Mouse (Mus musculus) forebrain, embryonic 15.5 days (tissue): Measurements from ENCODE around the gene Fam166a. TPM values are rescaled to one million over a fixed set of nuclear protein-coding genes. Genes with fewer than 3 reads are reported as not detected.

Source experiments
- ATAC-seq: fragments of 200-750 bp; cut with Nextera tagmentation; replicated peaks from 2 replicates; pipeline ENCODE4 v1.8.0; 2017; ENCODE audit warnings: mild to moderate bottlenecking, moderate TSS enrichment, moderate library complexity
- H3K27ac ChIP-seq: fragments of 300-500 bp; sonication (generic); replicated peaks from 2 replicates; pipeline ENCODE4 v1.5.1; 2015; ENCODE audit warnings: mild to moderate bottlenecking, inconsistent platforms
- H3K27me3 ChIP-seq: fragments of 300-500 bp; sonication (generic); 2 replicates; pipeline ENCODE4 v1.6.1; 2015; ENCODE audit warnings: inconsistent platforms
- H3K36me3 ChIP-seq: fragments of 300-500 bp; sonication (generic); 2 replicates; pipeline ENCODE4 v1.6.1; 2015; ENCODE audit warnings: mild to moderate bottlenecking, inconsistent platforms
- H3K4me1 ChIP-seq: fragments of 300-500 bp; sonication (generic); 2 replicates; pipeline ENCODE4 v1.6.1; 2015; ENCODE audit warnings: inconsistent platforms
- H3K4me2 ChIP-seq: fragments of 300-500 bp; sonication (generic); replicated peaks from 2 replicates; pipeline ENCODE4 v1.6.1; 2015; ENCODE audit warnings: mild to moderate bottlenecking, inconsistent platforms
- H3K4me3 ChIP-seq: fragments of 300-500 bp; sonication (generic); 2 replicates; pipeline ENCODE4 v1.5.1; 2015; ENCODE audit warnings: mild to moderate bottlenecking, inconsistent platforms
- H3K9ac ChIP-seq: fragments of 300-500 bp; sonication (generic); replicated peaks from 2 replicates; pipeline ENCODE4 v1.6.1; 2015; ENCODE audit warnings: mild to moderate bottlenecking, inconsistent platforms
- H3K9me3 ChIP-seq: fragments of 300-500 bp; sonication (generic); 2 replicates; pipeline ENCODE4 v1.6.1; 2016; ENCODE audit warnings: inconsistent platforms
- WGBS: fragments of 180-500 bp; shearing (Covaris S2); methylation state at CpG from one replicate; pipeline ENCODE4 v1.1.7; 2015; ENCODE audit warnings: mixed read lengths; 5-methylcytosine and 5-hydroxymethylcytosine counted together
- polyA plus RNA-seq: library from polyadenylated mRNA; unstranded; fragments of >200 nt; fragmentation: Nextera tagmentation; extraction: Ambion mirVana; gene quantifications from 2 replicates; pipeline ENCODE4 v1.2.1, GENCODE M21; 2015

The Fam166a gene
- polyA plus RNA-seq, 1 experiment from 2014 or later = not detected

DNA sequence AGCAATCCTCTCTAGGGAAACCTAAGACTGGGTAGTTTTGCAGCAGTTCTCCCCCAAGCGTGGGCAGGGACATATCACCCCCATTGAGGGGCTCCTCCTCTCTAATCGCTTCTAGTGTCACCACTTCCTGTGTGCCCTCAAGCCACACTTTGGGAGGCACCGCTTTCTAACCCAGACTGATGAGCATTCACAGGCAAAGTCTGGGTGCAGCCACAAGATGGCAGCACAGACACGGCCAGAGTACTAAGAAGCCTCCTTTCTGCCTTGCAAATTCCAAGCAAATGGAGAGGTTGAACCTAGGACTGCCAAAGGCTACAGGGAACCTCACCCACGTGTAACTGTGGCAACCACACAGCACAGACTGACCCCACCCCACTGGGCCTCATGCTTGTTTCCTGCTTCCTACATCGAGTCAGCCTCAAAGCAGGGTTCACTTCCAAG is 25.2 kb upstream of the Fam166a start:
- H3K9me3 ChIP-seq = no peaks in the 10 kb centered on the region
- H3K4me2 ChIP-seq = no peak overlapping the region
- H3K4me1 ChIP-seq = 0 out of 2 replicates have a peak, but pooled peaks cover 3% of the 10 kb centered on the region
- H3K27me3 ChIP-seq = peaks cover 29% of the 10 kb centered on the region
- 6% methylated on average over 6 of the region's 6 CpGs for WGBS
- no peak overlapping the region for H3K9ac ChIP-seq
- no peak overlapping the region for H3K4me3 ChIP-seq
- peak; percentile 85 for ATAC-seq
- H3K27ac ChIP-seq = no peak overlapping the region
- no peaks in the 10 kb centered on the region; the same call in 1 of the 2 replicates for H3K36me3 ChIP-seq

DNA sequence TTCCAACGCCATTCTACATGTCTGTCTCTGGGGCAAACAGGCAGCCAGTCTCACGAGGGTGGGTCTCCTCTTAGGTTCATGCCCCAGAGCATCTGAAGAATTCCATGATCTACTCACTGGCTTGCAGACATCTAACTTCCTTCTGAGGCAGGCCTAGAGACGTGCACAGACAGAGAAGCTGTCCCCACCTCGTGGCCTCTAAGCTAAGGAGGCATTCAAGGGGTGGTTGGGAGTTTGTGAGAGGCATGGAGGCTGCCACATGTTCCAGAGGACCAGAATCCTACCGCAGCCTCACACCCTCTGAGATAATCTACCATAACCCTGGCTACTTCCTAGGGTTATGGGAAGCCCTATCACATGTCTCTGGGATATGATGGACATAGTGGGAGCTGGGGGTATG is 24.5 kb upstream of the Fam166a start:
- Histone ChIP-seq H3K4me2 (no peak overlapping the region), H3K9me3 (no peaks in the 10 kb centered on the region), H3K27me3 (peaks cover 29% of the 10 kb centered on the region), H3K27ac (no peak overlapping the region), H3K4me1 (0 out of 2 replicates have a peak, but pooled peaks cover 3% of the 10 kb centered on the region), H3K9ac (no peak overlapping the region), H3K4me3 (no peak overlapping the region), H3K36me3 (peaks cover 2% of the 10 kb centered on the region; the same call in 1 of the 2 replicates)
- 84% methylated on average over 5 of the region's 5 CpGs for WGBS
- no peak for ATAC-seq

DNA sequence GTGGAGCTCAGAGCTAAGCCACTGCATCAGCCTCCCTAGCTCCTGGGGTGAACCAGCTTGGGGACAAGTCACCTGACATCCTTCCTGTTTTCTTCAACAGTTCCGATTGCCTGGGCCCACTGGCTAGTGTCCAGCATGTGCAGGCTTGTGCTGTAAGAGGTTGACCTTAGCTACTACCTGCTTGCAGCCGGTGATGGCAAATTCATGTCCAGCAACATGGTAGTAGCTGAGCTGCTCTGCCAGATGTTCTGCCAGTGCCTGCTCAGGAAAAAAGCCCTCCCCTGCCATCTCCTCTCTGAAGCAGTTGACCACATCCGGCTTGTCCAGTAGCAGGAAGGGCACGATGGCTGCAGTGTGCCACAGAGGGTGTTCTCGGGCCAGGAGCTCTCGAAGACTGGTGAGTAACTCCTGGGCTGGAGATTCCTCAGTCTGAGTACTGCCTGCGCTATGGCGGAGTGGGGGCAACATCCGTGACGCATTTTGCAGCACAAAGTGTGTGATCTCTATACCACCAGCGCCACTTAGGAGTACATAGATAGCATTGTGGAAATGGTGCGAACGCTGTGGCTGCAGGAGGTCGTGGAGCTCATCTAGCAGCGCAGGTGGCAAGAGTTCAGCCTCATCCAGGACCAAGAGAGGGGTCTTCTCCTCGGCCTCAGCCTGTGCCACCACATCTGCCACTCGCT is 23.9 kb upstream of the Fam166a start:
- Histone ChIP-seq H3K9me3 (no peaks in the 10 kb centered on the region), H3K4me3 (no peak overlapping the region), H3K4me2 (no peak overlapping the region), H3K4me1 (0 out of 2 replicates have a peak, but pooled peaks cover 3% of the 10 kb centered on the region), H3K27ac (no peak overlapping the region), H3K27me3 (peaks cover 29% of the 10 kb centered on the region), H3K36me3 (peaks cover 6% of the 10 kb centered on the region), H3K9ac (no peak overlapping the region)
- no peak for ATAC-seq
- 88% methylated on average over 17 of the region's 17 CpGs for WGBS

DNA sequence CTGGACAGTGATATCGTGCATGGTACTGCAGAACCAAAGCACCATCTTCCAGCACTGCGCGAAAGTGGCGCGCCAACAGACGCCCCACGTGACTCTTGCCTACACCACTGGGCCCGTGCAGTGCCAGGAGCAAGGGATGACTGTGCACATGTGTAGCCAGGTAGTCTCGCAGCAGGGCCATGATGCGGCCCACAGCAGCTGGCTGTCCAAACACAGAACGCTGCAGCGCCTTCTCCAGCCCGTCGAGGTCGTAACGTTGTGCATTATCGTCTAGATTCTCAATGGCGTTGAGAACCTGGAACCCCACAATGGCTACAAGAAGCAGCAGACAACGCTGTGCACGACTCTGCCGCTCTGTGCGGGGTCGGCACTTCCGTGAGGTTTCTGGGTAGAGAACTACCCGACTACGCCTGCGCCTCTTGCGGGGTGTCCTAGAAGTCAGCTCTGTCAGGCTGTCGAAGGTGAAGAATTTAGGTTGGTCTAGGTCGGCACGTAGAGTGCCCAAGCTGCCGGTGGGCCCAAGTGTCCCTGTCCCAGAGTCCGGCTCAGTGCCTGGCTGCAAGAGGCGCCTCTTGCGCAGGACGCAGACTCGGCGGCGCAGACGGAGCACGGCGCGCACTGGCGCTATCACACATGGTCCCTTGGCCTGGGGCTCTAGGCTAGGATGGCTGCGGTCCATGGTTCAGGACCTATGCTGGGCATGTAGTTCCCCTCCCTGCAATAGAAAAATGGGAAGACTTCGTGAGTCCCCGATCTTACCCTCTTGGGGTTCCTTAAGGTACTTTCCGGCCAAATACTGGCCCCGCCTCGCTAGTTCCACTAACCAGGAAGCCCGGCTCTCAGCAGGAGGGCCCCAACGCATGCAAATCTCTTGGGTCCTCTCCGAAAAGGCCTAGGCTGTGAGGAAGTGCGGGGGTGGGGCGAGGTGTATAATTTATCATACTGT is 23.1 kb upstream of the Fam166a start:
- Histone ChIP-seq H3K27me3 (peaks cover 29% of the 10 kb centered on the region), H3K36me3 (peaks cover 14% of the 10 kb centered on the region), H3K4me2 (no peak overlapping the region), H3K27ac (no peak overlapping the region), H3K9me3 (no peaks in the 10 kb centered on the region), H3K9ac (no peak overlapping the region), H3K4me1 (0 out of 2 replicates have a peak, but pooled peaks cover 3% of the 10 kb centered on the region), H3K4me3 (no peak overlapping the region)
- 23% methylated on average over 55 of the region's 55 CpGs for WGBS
- ATAC-seq = no peak

DNA sequence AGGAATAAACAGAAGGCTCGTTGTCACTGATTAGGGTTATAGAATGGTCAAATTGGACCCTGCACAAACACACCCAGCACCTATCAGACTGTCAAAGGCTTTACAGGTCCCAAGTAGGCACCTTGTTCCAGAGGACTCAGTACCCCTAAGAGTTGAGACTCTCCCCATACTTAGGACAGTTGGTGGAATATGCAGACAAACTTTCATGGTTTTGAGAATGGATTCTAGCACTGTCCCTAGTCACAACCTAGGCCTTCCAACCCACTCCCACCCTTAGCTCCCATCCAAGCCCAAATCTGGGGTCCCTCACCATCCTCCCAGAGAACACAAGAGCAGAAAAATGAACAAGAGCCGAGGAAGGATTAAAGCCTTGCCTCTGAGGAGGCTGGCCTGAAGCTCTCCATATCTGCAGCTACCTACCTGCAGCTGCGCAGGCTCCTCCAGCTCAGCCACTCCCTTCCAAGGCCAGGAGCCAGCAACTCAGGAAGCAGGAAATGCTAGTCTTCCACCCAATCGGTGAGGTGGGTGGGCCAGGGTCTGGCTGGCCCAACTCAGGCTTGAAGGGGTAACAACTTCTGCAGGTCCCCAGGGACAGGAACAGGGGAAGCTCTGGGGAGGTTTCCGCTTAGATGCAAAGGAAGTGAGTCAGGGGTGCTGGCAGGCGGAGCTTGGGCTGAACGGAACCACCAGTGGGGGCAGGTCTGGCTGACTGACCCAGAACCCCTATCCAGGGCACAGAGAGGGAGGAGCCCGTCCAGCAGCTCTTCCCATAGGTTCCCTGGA is 22.2 kb upstream of the Fam166a start, which contains the start of gene Tor4a:
TSS of gene Tor4a (minus strand) at position 715 of the 783 bp plus-strand sequence.
- H3K4me2 ChIP-seq = no peak within 1 kb of the TSS

DNA sequence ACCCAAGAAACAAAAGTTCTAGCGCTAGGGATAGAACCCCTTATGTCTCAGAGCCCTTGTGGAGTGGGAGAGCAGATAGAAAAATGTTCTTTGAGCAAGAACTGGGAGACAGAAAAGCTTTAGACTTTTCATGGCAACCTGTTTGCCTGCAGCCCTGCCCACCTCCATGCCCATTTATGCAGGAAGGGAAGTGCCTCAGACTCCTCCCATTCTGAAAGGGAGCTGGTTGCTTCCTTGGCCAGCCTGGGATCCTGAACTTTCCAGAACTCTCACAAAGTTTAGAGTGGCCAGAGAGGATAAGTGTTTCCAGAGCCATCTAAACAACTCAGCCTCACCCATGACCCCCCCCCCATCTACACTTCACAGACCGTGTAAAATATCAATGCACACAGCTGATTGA is 21.4 kb upstream of the Fam166a start:
- ATAC-seq = no peak
- Histone ChIP-seq H3K9me3 (no peaks in the 10 kb centered on the region), H3K9ac (no peak overlapping the region), H3K27ac (no peak overlapping the region), H3K4me2 (no peak overlapping the region), H3K4me1 (0 out of 2 replicates have a peak, but pooled peaks cover 3% of the 10 kb centered on the region), H3K4me3 (no peak overlapping the region), H3K27me3 (peaks cover 29% of the 10 kb centered on the region), H3K36me3 (peaks cover 29% of the 10 kb centered on the region)
- 12% methylated on average over 2 of the region's 2 CpGs for WGBS

More for the DNA sequence above, 22.2 kb upstream of the Fam166a start, which contains the start of gene Tor4a:
- peaks cover 29% of the 10 kb centered on the region for H3K27me3 ChIP-seq
- 0 out of 2 replicates have a peak, but pooled peaks cover 3% of the 10 kb centered on the region for H3K4me1 ChIP-seq
- no peak for ATAC-seq
- no peak within 1 kb of the TSS for H3K9ac ChIP-seq
- peaks cover 23% of the 10 kb centered on the region for H3K36me3 ChIP-seq
- no peak within 1 kb of the TSS for H3K27ac ChIP-seq
- H3K4me3 ChIP-seq = no peak within 1 kb of the TSS
- 15% methylated on average over 8 of the region's 8 CpGs for WGBS
- H3K9me3 ChIP-seq = no peaks in the 10 kb centered on the region

DNA sequence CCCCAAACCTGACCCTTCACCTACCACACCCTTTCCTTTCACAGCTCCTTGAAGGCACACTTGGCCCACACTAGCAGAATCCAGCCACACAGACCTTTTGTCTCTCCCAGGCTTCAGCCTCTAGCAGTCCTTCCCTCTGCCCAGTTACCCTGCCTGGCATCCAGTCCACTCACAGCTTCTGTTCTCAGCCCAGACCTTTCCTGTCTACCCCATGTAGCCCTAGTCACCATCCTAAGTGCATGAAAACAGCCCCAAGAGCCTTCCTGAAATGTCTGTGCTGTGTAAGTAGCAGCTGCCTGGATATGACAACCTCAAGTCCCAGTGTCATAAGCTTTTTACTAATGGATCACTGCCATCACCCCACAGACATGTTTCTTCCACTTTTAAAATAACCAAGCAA is 20.6 kb upstream of the Fam166a start:
- 0 out of 2 replicates have a peak, but pooled peaks cover 3% of the 10 kb centered on the region for H3K4me1 ChIP-seq
- no peak for ATAC-seq
- H3K27ac ChIP-seq = no peak overlapping the region
- H3K36me3 ChIP-seq = peaks cover 36% of the 10 kb centered on the region
- no peak overlapping the region for H3K9ac ChIP-seq
- H3K4me3 ChIP-seq = no peak overlapping the region
- H3K9me3 ChIP-seq = no peaks in the 10 kb centered on the region
- no peak overlapping the region for H3K4me2 ChIP-seq
- peaks cover 29% of the 10 kb centered on the region for H3K27me3 ChIP-seq

DNA sequence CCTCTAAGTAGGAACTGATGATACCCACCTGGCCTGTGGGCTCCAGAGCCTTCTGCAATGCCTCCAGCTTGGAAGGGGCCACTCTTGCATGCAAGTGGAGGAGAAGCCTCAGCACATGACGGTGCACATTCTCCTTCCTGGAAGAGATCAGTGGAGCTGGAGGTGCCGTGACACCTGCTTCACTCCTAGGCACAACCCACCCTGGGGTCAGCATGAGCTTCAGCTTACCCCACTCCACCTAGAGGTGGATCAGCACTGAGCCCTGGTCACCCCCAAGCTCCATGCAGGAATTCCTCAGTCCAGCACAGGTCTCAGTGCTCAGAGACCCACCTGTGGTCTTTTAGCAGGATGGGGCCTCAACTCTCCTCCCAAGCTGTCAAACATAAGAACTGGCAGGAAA is 17.9 kb upstream of the Fam166a start:
- H3K27ac ChIP-seq = no peak overlapping the region
- H3K27me3 ChIP-seq = peaks cover 12% of the 10 kb centered on the region
- no peaks in the 10 kb centered on the region for H3K9me3 ChIP-seq
- no peak overlapping the region for H3K4me2 ChIP-seq
- WGBS = 83% methylated on average over 2 of the region's 2 CpGs
- no peak overlapping the region for H3K9ac ChIP-seq
- no peaks in the 10 kb centered on the region for H3K4me1 ChIP-seq
- H3K36me3 ChIP-seq = peaks cover 60% of the 10 kb centered on the region
- no peak overlapping the region for H3K4me3 ChIP-seq
- no peak for ATAC-seq

DNA sequence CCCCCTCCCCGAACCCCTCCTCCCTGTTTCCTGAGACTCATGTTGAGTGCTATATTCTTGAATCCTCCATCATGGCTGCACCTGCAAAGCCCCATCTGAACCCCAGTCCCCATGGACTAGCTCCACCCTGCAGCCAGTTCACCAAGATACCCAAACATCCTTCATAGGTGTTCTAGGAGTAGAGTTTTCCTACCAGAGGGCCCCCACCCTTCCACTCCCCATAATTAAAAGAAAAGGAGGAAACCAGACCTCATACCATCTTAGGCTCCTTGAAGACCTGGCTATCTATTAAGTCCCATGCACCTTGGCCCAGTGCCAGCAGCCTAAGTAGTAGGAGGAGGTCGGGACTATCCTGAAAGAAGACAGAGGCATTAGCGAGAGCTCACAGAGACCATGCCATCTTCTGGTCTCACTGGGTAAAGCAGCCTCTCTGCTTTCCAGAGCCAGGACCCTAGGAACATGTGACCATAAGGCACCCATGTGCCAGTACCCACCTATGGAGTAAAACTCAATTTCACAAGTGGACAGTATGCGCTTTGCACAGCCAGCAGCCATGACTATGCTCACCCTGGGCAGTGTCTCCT is 14.8 kb upstream of the Fam166a start:
- 62% methylated on average over 4 of the region's 4 CpGs for WGBS
- H3K9ac ChIP-seq = no peak overlapping the region
- peaks cover 73% of the 10 kb centered on the region for H3K36me3 ChIP-seq
- no peak overlapping the region for H3K4me3 ChIP-seq
- H3K27ac ChIP-seq = no peak overlapping the region
- H3K9me3 ChIP-seq = no peaks in the 10 kb centered on the region
- H3K4me1 ChIP-seq = peaks cover 5% of the 10 kb centered on the region
- no peak overlapping the region for H3K4me2 ChIP-seq
- no peaks in the 10 kb centered on the region for H3K27me3 ChIP-seq
- ATAC-seq = no peak; the same call in 1 of the 2 replicates

DNA sequence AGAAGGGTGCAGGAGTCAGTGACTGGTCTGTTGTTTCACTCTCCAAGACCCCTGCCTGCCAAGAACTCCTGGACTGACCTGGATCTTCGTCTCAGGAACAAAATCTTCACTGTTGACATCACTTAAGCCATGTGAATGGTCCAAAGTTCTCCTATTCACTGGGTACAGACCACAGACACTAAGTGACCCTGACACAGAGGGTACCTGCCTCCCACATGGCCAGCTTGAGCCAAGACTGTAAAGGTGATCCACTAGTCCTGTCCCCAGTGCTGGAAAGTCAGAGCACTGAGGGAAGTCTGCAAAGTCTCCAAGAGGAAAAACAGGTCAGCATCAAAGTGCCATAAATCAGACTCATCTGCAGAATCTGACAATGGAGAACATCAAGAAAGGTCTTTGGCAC is 11.0 kb upstream of the Fam166a start:
- Histone ChIP-seq H3K4me1 (peaks cover 27% of the 10 kb centered on the region), H3K4me3 (no peak overlapping the region), H3K9me3 (no peaks in the 10 kb centered on the region), H3K27ac (no peak overlapping the region), H3K9ac (no peak overlapping the region), H3K4me2 (no peak overlapping the region), H3K27me3 (no peaks in the 10 kb centered on the region), H3K36me3 (peaks cover 40% of the 10 kb centered on the region)
- ATAC-seq = no peak
- 76% methylated on average over 1 of the region's 1 CpGs for WGBS

DNA sequence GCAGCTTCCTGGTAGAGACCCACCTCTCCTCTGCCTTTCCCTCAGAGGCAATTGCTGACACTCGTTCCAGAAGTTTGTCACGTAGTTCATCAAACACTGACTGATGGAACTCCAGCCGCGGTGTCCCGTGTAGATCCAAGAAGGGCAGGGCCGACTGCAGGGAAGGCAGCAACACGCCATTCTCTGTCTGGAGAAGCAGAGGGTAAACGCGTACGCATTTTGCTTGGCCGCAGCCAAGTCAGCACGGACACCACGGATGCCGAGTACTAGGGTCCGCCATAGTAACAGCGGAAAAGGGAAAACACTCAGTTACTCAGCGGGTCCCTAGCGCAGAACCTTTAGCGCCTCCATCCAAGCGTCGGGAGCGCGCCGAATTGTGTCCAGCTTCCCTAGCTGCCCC is 7.9 kb upstream of the Fam166a start:
- Histone ChIP-seq H3K9me3 (no peaks in the 10 kb centered on the region), H3K27ac (peak overlapping the region; percentile 81), H3K4me3 (peak overlapping the region; percentile 61), H3K36me3 (peaks cover 12% of the 10 kb centered on the region), H3K9ac (peak overlapping the region; percentile 78), H3K27me3 (no peaks in the 10 kb centered on the region), H3K4me1 (peaks cover 27% of the 10 kb centered on the region), H3K4me2 (peak overlapping the region; percentile 64)
- under 1% methylated on average over 24 of the region's 24 CpGs for WGBS
- peak; percentile 47 for ATAC-seq
